21 mouse cellular contexts compared by ENCODE assay signal in the genomic region with DNA sequence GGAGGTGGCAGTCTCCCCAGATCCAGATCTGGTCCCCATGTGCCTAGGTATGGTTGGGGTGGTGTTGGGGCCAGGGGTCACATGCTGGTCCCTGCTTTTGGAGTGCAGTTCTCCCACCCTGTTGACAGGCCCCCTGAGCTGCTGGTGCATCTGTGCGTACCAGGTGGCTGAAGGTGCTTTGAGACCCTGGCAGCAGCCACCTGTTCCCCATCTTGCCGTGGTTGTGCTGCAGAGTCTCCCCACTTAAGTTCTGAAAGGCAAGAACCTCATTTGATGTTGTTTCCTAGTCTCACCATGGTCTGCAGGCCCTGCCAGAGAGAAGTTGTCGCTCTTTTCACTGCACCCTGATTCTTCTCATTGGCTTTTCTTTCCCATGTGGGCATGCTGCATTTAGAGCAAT.
"Had no signal": no experiment of that assay in that cellular context is flagged by ENCODE, and none has a peak within 500 bp of the region (broad histone marks: within the 10 kb centered on the region; RNA-seq: fewer than 3 reads in every experiment).

No protein-coding gene starts in this region.

- H3K27me3 ChIP-seq: limb, embryonic 13.5 days; liver, embryonic 12.5 days; liver, embryonic 15.5 days; lung, embryonic 15.5 days; megakaryocyte, embryonic 14.5 days; midbrain, embryonic 15.5 days; neural tube, embryonic 12.5 days; neural tube, embryonic 15.5 days; stomach, embryonic 15.5 days had no signal

- H3K4me3 ChIP-seq: limb, embryonic 10.5 days; limb, embryonic 13.5 days; liver, embryonic 12.5 days; liver, embryonic 15.5 days; lung, embryonic 15.5 days; megakaryocyte, embryonic 14.5 days; midbrain, embryonic 15.5 days; neural tube, embryonic 12.5 days; neural tube, embryonic 15.5 days; stomach, embryonic 15.5 days had no signal

- DNase-seq: kidney, adult 2 months; kidney, postnatal 25 days; liver; lung, adult 18-20 months; lung, postnatal 10 days; lung, postnatal 36 days; right cerebral cortex, adult 18-20 months; right cerebral cortex, postnatal 25 days; spleen, adult 18-20 months had no signal

- H3K27ac ChIP-seq: kidney, postnatal 0 days; limb, embryonic 10.5 days; limb, embryonic 13.5 days; liver, embryonic 12.5 days; liver, embryonic 15.5 days; lung, embryonic 15.5 days; midbrain, embryonic 15.5 days; neural tube, embryonic 12.5 days; neural tube, embryonic 15.5 days; stomach, embryonic 15.5 days had no signal

- H3K9me3 ChIP-seq: limb, embryonic 10.5 days; limb, embryonic 13.5 days; liver, embryonic 12.5 days; liver, embryonic 15.5 days; lung, embryonic 15.5 days; megakaryocyte, embryonic 14.5 days; midbrain, embryonic 15.5 days; neural tube, embryonic 12.5 days; neural tube, embryonic 15.5 days; stomach, embryonic 15.5 days had no signal

- H3K36me3 ChIP-seq: liver, embryonic 15.5 days; lung, embryonic 15.5 days; midbrain, embryonic 15.5 days; neural tube, embryonic 15.5 days; stomach, embryonic 15.5 days had no signal

- ATAC-seq: intestine, postnatal 0 days; liver, embryonic 12.5 days; midbrain, embryonic 15.5 days had no signal

- H3K4me1 ChIP-seq: limb, embryonic 10.5 days; limb, embryonic 13.5 days; liver, embryonic 12.5 days; liver, embryonic 15.5 days; lung, embryonic 15.5 days; midbrain, embryonic 15.5 days; neural tube, embryonic 12.5 days; neural tube, embryonic 15.5 days; stomach, embryonic 15.5 days had no signal
